Mouse (Mus musculus): ENCODE results near the gene Vmn2r57. TPM values are rescaled to one million over a fixed set of nuclear protein-coding genes. Genes with fewer than 3 reads are reported as not detected.

Vmn2r57 gene
- polyA plus RNA-seq (2012; rRNA removed): 0.13 and 0.14 TPM in 2 replicates

GRCm38 (mm10) chr7:41448596-41448995, at the start of gene Vmn2r57:
TSS of gene Vmn2r57 (minus strand) at chr7:41448696.

GRCm38 (mm10) chr7:41393048-41393971, 55.2 kb downstream of the Vmn2r57 start, which contains the start of gene AI987944:
TSS of gene AI987944 (minus strand) at chr7:41393379.

Other genes starting within 250 kb of the Vmn2r57 start
- gene AI987944, start 55.3 kb downstream of the Vmn2r57 start, polyA plus RNA-seq (2012; rRNA removed): 1.9 and 2.4 TPM in 2 replicates
- 0.10 TPM in 1 of 2 replicates, not detected in the other for gene Gm20449, start 50.7 kb upstream of the Vmn2r57 start, polyA plus RNA-seq (2012; rRNA removed)
- 3.2 and 3.4 TPM in 2 replicates for gene AW146154, start 51.2 kb upstream of the Vmn2r57 start, polyA plus RNA-seq (2012; rRNA removed)
- not detected in 2 replicates for gene Gm6871, start 125.0 kb upstream of the Vmn2r57 start, polyA plus RNA-seq (2012; rRNA removed)
- gene 2610021A01Rik, start 150.5 kb upstream of the Vmn2r57 start, polyA plus RNA-seq (2012; rRNA removed): 2.2 and 3.6 TPM in 2 replicates
- gene Zfp788, start 184.5 kb upstream of the Vmn2r57 start, polyA plus RNA-seq (2012; rRNA removed): 0.28 and 0.35 TPM in 2 replicates

All from ovary, adult 2 months (tissue).